Mouse (Mus musculus) layer of hippocampus, postnatal 14 days (tissue): ENCODE results near the gene Rabl6. TPM values are rescaled to one million over a fixed set of nuclear protein-coding genes. Genes with fewer than 3 reads are reported as not detected.

ENCODE experiments used
- DNase-seq, 2 experiments: peaks; one replicate each; pipeline ENCODE4 v3.0.0; 2021 to 2022; ENCODE audit warnings: low spot score in 2 of 2, mixed read lengths in 1 of 2
- total RNA-seq, 2 experiments: library from RNA; stranded (reverse); gene quantifications; 2 replicates each; pipeline ENCODE4 v1.2.3; 2021

Gene Rabl6
- total RNA-seq, 2 experiments from 2014 or later, result 105 to 107 TPM

DNA sequence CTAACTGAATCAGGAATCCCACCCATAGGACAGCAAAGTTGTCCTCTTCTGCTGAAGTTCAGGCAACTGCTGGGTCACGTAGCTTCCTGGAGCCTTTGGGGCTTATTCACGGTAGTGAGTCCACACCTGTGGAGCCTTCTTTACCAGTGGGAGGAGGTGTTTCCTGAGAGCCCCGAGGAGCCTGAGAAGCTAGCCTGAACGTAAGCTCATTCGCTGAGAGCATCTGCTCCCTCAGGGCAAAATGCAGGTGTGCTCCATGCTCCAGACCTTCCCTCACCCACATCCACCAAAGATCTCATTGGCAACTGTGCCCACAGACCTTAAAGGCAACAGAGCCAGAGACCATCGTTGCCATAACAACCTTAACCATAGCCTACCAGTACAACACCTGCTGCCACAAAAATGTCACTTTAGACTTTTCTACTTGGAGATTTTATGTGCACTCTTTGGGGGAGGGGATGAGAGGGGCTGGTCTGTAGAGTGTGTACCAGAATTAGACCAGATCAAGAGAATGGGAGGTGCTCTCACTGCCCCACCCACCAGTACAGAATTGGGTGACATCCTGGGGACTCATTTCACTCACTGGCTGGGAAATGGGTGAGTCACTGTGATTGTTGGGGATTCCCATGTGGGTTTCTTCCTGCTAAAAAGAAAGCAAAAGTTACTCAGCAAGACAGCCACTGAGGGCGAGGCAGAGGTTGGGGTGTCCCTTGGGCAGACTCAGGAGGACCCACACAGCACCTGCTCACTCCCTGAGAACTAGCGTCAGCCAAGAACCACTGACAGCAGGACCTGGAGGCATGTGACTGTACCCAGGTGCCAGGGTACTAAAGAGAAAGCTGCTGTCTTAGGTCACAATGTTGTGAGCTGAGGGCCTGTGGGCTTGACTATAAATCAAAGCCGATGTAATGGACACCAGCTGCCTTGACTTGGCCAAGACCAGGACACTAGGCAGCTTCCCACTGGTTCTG, 59.0 kb downstream of the Rabl6 start:
- no peak for DNase-seq

GRCm38 (mm10) chr2:25546811-25547491, 61.4 kb downstream of the Rabl6 start, which contains the start of gene Traf2:
Traf2 (minus strand) TSS chr2:25546940.
- DNase-seq, result peak; percentile 98 to 99

DNA sequence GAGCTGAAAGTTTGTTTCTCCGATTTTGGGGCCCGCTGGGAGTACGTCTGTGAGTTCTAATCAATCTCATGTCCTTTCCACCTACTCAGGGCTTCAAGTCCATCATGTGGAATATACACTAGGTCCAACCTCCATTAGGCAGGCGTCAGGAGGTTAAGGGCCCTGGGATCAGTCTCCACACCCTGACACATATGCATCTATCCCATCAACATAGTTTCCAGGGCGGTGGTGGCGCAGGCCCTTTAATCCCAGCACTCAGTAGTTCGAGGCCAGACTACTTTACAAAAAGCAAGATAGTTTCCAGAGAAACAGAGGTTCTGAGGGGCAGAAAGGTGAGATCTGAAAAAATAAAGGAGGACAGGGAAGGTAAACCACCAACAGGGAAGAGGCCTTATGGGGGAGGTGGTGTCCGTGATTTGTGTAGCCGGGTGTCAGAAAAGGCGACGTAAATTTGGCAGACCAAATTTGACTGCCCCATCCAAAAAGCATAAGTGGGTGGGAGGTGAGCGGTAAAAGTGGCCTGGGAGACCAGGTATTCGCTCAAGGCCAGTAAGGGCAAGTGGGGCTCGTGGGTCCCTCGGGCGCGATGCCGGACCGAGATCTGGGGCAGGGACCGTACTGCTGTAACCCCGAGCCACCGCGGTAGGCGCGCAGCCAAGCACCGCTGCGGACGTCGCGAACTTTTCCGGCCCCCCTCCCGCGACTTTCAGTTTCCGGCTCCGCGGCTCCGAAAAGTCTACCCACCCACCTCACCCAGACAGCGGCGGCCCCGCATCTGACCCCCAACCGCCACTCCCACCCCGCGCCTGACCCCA, 62.1 kb downstream of the Rabl6 start:
- peak in 1 of 2 experiments; percentile 43 for DNase-seq

- no peak for DNase-seq
These were observed 66.5 kb downstream of the Rabl6 start for GRCm38 (mm10) chr2:25541644-25542367.

GRCm38 (mm10) chr2:25540541-25540948, 67.8 kb downstream of the Rabl6 start:
- DNase-seq, result no peak

- DNase-seq, result no peak
These were observed 71.8 kb downstream of the Rabl6 start for GRCm38 (mm10) chr2:25536531-25536930.

- no peak for DNase-seq
These were observed 73.5 kb downstream of the Rabl6 start for GRCm38 (mm10) chr2:25534866-25535182.

DNA sequence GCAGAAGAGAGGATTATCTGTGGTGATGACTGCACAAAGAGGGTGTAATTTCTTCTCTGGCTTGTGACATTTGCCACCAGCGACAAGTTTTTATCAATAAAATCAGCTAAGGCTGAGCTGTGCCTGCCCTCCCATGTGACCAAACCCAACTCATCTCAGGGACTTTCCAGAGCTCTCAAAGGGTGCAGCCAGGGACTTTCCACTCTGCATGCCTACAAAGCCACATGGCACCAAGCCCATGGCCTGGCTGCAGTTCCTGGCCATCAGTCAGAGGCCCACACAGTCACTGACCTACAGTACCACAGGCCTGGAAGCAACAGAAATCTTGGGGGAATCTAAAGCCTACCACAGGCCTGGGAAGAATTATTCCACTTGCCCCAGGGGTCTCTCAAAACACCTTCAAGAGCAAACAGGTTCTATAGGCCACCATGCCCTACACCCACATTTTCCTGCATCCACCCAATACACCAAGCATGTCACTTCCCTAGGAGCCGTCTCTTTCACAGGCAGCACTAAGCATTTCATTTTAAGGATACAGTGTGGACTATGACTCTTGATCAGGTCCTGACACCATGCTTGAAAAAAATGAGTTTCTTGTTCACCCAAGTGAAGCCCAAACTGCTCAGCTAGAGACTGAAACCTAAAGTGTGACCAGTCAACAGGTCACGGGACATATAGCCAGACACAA, 74.0 kb downstream of the Rabl6 start:
- no peak for DNase-seq

GRCm38 (mm10) chr2:25533707-25534106, 74.6 kb downstream of the Rabl6 start:
- no peak for DNase-seq

Other genes with a start within 250 kb of the Rabl6 start
- 10 to 100 TPM in 1 of 2 experiments, 1 to 10 TPM in 1; 9.2 to 11.8 TPM for gene Uap1l1, start 242.8 kb downstream of the Rabl6 start, total RNA-seq
- gene Sapcd2, start 236.2 kb downstream of the Rabl6 start, total RNA-seq, result 10 to 100 TPM; 11.9 to 15.3 TPM
- gene Entpd2, start 212.6 kb downstream of the Rabl6 start, total RNA-seq, result 10 to 100 TPM; 22.3 to 23.4 TPM
- 100 to 1,000 TPM; 402 to 418 TPM for gene Npdc1, start 209.2 kb downstream of the Rabl6 start, total RNA-seq
- under 1 TPM; 0.31 to 0.81 TPM for gene Fut7, start 185.3 kb downstream of the Rabl6 start, total RNA-seq
- gene Abca2, start 179.8 kb downstream of the Rabl6 start, total RNA-seq, result 100 to 1,000 TPM; 140 to 141 TPM
- under 1 TPM in 1 of 2 experiments, not detected in 1; 0.58 TPM for gene Clic3, start 151.7 kb downstream of the Rabl6 start, total RNA-seq
- 10 to 100 TPM; 52.1 to 57.7 TPM for gene Paxx, start 147.4 kb downstream of the Rabl6 start, total RNA-seq
- gene Ptgds, start 138.5 kb downstream of the Rabl6 start, total RNA-seq, result 100 to 1,000 TPM; 234 to 420 TPM
- gene Lcn12, start 114.6 kb downstream of the Rabl6 start, total RNA-seq, result not detected
- 100 to 1,000 TPM; 130 to 134 TPM for gene Fbxw5, start 107.8 kb downstream of the Rabl6 start, total RNA-seq
- gene C8g, start 106.8 kb downstream of the Rabl6 start, total RNA-seq, result 1 to 10 TPM; 1.5 to 1.7 TPM
- gene Traf2, start 61.6 kb downstream of the Rabl6 start, total RNA-seq, result 10 to 100 TPM in 1 of 2 experiments, 1 to 10 TPM in 1; 9.8 to 11.1 TPM
- gene Edf1, start 50.7 kb downstream of the Rabl6 start, total RNA-seq, result 100 to 1,000 TPM; 214 to 226 TPM
- gene Mamdc4, start 33.7 kb downstream of the Rabl6 start, total RNA-seq, result 1 to 10 TPM; 1.7 to 2.6 TPM
- 10 to 100 TPM; 81.2 to 83.8 TPM for gene Phpt1, start 33.3 kb downstream of the Rabl6 start, total RNA-seq
- gene Ajm1, start 26.8 kb downstream of the Rabl6 start, total RNA-seq, result 100 to 1,000 TPM in 1 of 2 experiments, 10 to 100 TPM in 1; 99.8 to 103 TPM
- not detected for gene Ccdc183, start 9.2 kb upstream of the Rabl6 start, total RNA-seq
- gene Tmem141, start 13.5 kb upstream of the Rabl6 start, total RNA-seq, result 10 to 100 TPM; 25.0 TPM
- gene Fcna, start 19.5 kb upstream of the Rabl6 start, total RNA-seq, result 1 to 10 TPM; 1.0 to 1.4 TPM
- not detected for gene Lcn8, start 44.6 kb upstream of the Rabl6 start, total RNA-seq
- not detected for gene Lcn5, start 49.4 kb upstream of the Rabl6 start, total RNA-seq
- gene Lcn6, start 68.3 kb upstream of the Rabl6 start, total RNA-seq, result not detected
- gene Lcn10, start 74.2 kb upstream of the Rabl6 start, total RNA-seq, result not detected
- not detected for gene Obp2a, start 91.5 kb upstream of the Rabl6 start, total RNA-seq
- 10 to 100 TPM; 80.9 to 82.5 TPM for gene Bmyc, start 98.2 kb upstream of the Rabl6 start, total RNA-seq
- gene Obp2b, start 128.5 kb upstream of the Rabl6 start, total RNA-seq, result not detected
- not detected for gene Lcn3, start 157.0 kb upstream of the Rabl6 start, total RNA-seq
- not detected for gene Lcn11, start 168.5 kb upstream of the Rabl6 start, total RNA-seq
- gene Gm13539, start 173.7 kb upstream of the Rabl6 start, total RNA-seq, result not detected
- gene Glt6d1, start 207.3 kb upstream of the Rabl6 start, total RNA-seq, result not detected
- gene Lcn9, start 214.6 kb upstream of the Rabl6 start, total RNA-seq, result not detected
- gene Sohlh1, start 238.7 kb upstream of the Rabl6 start, total RNA-seq, result not detected